Mouse (Mus musculus) CD4-positive helper T cell, adult 2 months (primary cell): ENCODE results near the gene Clrn1.

Experiments used
- DNase-seq: peaks from one replicate; pipeline ENCODE4 v3.0.0-alpha.2; 2012; ENCODE audit warnings: low read depth, missing footprints, low spot score

Gene Clrn1

GRCm38 (mm10) chr3:58831586-58831985 is 53.6 kb downstream of the Clrn1 start:
- no peak for DNase-seq

GRCm38 (mm10) chr3:58829926-58830325 is 55.2 kb downstream of the Clrn1 start:
- no peak for DNase-seq

- no peak for DNase-seq
Observed at GRCm38 (mm10) chr3:58828366-58829153, 56.6 kb downstream of the Clrn1 start.

- DNase-seq = no peak
Observed at GRCm38 (mm10) chr3:58826266-58826665, 58.9 kb downstream of the Clrn1 start.

GRCm38 (mm10) chr3:58822211-58822610 is 62.9 kb downstream of the Clrn1 start, which contains the start of gene Mindy4b-ps:
Gene Mindy4b-ps, minus strand, starts transcription at chr3:58822311.
- no peak for DNase-seq

- DNase-seq = no peak
Observed at GRCm38 (mm10) chr3:58817337-58817736, 67.8 kb downstream of the Clrn1 start.

GRCm38 (mm10) chr3:58814191-58814590 is 70.9 kb downstream of the Clrn1 start:
- DNase-seq = no peak

- no peak for DNase-seq
Observed at GRCm38 (mm10) chr3:58810353-58810752, 74.8 kb downstream of the Clrn1 start.

- no peak for DNase-seq
Observed at GRCm38 (mm10) chr3:58809111-58809915, 75.8 kb downstream of the Clrn1 start.

- no peak for DNase-seq
Observed at GRCm38 (mm10) chr3:58808636-58809035, 76.5 kb downstream of the Clrn1 start.

- DNase-seq = no peak
Observed at GRCm38 (mm10) chr3:58804745-58805144, 80.4 kb downstream of the Clrn1 start.

- DNase-seq = no peak
Observed at GRCm38 (mm10) chr3:58798676-58799075, 86.5 kb downstream of the Clrn1 start.

GRCm38 (mm10) chr3:58798245-58798644 is 86.9 kb downstream of the Clrn1 start:
- DNase-seq = no peak
